Mouse (Mus musculus) midbrain, embryonic 12.5 days (tissue): ENCODE results near the gene Fhl2. TPM values are rescaled to one million over a fixed set of nuclear protein-coding genes. Genes with fewer than 3 reads are reported as not detected.
"Not testable (repeated sequence)": the region's sequence is repeated elsewhere in the genome, so short reads cannot be mapped to it uniquely, and the experiment has no call there.

Experiments
- ATAC-seq: fragments of 200-750 bp; cut with Nextera tagmentation; 2 replicates; pipeline ENCODE4 v1.8.0; 2017; ENCODE audit warnings: low read depth, moderate TSS enrichment, moderate library complexity; ENCODE audit not compliant: low FRiP score
- H3K27ac ChIP-seq: fragments of 300-500 bp; sonication (generic); replicated peaks from 2 replicates; pipeline ENCODE4 v1.5.1; 2016; ENCODE audit warnings: mild to moderate bottlenecking
- H3K27me3 ChIP-seq: fragments of 300-500 bp; sonication (generic); 2 replicates; pipeline ENCODE4 v1.6.1; 2016; ENCODE audit warnings: mild to moderate bottlenecking
- H3K36me3 ChIP-seq: fragments of 300-500 bp; sonication (generic); 2 replicates; pipeline ENCODE4 v1.6.1; 2016
- H3K4me1 ChIP-seq: fragments of 300-500 bp; sonication (generic); 2 replicates; pipeline ENCODE4 v1.6.1; 2016
- H3K4me2 ChIP-seq: fragments of 300-500 bp; sonication (generic); replicated peaks from 2 replicates; pipeline ENCODE4 v1.6.1; 2016; ENCODE audit warnings: mild to moderate bottlenecking, moderate library complexity
- H3K4me3 ChIP-seq: fragments of 300-500 bp; sonication (generic); 2 replicates; pipeline ENCODE4 v1.5.1; 2016; ENCODE audit warnings: mild to moderate bottlenecking
- H3K9ac ChIP-seq: fragments of 300-500 bp; sonication (generic); replicated peaks from 2 replicates; pipeline ENCODE4 v1.6.1; 2016; ENCODE audit warnings: mild to moderate bottlenecking, moderate library complexity
- H3K9me3 ChIP-seq: fragments of 300-500 bp; sonication (generic); 2 replicates; pipeline ENCODE4 v1.6.1; 2016; ENCODE audit warnings: mild to moderate bottlenecking
- WGBS: fragments of 180-500 bp; shearing (Covaris S2); methylation state at CpG from one replicate; pipeline ENCODE4 v1.1.7; 2016; 5-methylcytosine and 5-hydroxymethylcytosine counted together
- polyA plus RNA-seq: library from polyadenylated mRNA; unstranded; fragments of >200 nt; fragmentation: Nextera tagmentation; extraction: Ambion mirVana; gene quantifications from 2 replicates; pipeline ENCODE4 v1.2.1, GENCODE M21; 2016

Gene Fhl2
- polyA plus RNA-seq, 1 experiment from 2014 or later, result 7.9 TPM

DNA sequence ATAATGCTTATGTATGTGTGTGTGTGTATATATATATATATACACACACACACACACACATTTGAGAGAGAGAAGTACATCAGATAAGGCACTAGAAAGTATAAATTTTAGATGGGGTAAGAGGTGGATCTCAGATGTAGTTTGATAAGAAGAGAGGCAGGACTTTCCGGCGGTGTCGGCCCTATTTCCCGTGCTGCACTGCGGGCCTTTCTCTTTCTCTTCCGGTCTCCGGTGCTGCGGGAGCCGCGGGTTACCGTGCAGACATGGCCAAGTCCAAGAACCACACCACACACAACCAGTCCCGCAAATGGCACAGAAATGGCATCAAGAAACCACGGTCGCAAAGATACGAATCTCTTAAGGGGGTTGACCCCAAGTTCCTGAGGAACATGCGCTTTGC, 7.9 kb downstream of the Fhl2 start:
- 98% methylated on average over 14 of the region's 16 CpGs for WGBS

DNA sequence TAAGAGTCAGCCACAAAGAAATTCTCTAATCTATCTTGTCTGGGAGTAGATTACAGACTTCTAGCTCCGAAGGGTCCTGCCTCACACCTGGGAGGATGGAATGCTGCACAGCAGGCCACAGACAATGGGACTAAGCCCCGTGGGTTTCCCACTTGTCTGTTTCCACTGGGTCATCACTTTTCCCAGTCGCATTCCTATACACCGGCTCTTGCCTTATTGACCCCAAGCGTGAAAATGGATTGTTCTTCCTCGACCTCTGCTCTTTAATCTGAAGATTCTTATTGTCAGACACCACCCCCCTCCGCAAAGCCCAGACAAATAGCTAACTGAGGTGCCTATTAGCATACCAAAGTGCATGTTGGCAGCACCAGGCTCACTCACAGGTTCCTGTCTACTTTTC, 10.4 kb downstream of the Fhl2 start:
- no peak overlapping the region for H3K27ac ChIP-seq
- WGBS, result 2% methylated on average over 7 of the region's 7 CpGs

More for the DNA sequence above, 7.9 kb downstream of the Fhl2 start:
- ATAC-seq, H3K27me3 ChIP-seq, H3K36me3 ChIP-seq, H3K4me1 ChIP-seq, H3K27ac ChIP-seq, H3K4me3 ChIP-seq, H3K4me2 ChIP-seq, H3K9ac ChIP-seq, H3K9me3 ChIP-seq: not testable (repeated sequence)

DNA sequence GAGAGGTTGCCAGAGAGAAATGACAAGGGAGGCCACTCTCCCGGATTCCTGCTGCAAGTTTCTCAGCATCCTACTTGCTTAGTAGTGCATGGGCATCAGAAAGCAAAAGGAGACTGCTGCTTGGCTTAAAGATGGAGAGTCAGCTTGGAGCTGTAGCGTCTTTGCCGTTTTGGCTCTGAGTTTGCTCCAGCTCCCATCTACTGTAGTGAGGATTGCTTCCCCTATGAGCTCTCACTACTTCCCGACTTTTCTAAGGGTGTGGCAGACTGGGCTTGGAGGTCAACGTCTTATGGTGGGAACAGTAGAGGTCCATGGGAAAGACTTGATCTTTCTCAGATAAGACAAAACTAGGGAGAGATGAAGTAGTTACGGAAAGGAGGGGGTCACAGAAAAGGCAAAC, 15.9 kb downstream of the Fhl2 start:
- WGBS, result 84% methylated on average over 6 of the region's 6 CpGs
- Histone ChIP-seq H3K36me3 (no peaks in the 10 kb centered on the region), H3K27ac (no peak overlapping the region), H3K9me3 (no peaks in the 10 kb centered on the region), H3K4me2 (no peak overlapping the region), H3K4me3 (no peak overlapping the region), H3K4me1 (no peaks in the 10 kb centered on the region), H3K27me3 (no peaks in the 10 kb centered on the region), H3K9ac (no peak overlapping the region)
- no peak for ATAC-seq

More for the DNA sequence above, 10.4 kb downstream of the Fhl2 start:
- Histone ChIP-seq H3K36me3 (no peaks in the 10 kb centered on the region), H3K4me2 (no peak overlapping the region), H3K4me3 (no peak overlapping the region), H3K4me1 (no peaks in the 10 kb centered on the region), H3K27me3 (no peaks in the 10 kb centered on the region), H3K9ac (no peak overlapping the region), H3K9me3 (no peaks in the 10 kb centered on the region)
- no peak for ATAC-seq

DNA sequence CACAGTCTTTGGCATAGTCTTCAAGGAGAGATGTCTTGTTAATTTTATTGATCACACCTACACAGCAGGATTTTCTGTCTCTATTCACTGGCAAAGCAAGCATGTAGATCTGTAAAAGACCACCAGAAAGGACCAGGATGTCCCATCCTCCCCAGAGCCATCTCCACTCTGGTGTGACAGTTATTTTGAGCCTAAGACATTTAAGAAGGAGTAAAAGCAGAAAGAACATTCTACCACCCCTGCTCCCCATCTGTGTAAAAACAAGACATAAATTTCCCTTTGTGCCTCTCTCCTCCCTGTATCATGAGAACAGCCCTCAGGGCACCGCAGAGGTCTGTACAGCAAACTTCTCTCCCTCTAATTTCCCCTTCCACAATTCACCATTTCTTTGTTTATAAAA, 18.0 kb downstream of the Fhl2 start:
- H3K4me3 ChIP-seq, result no peak overlapping the region
- H3K9me3 ChIP-seq, result no peaks in the 10 kb centered on the region
- H3K27ac ChIP-seq, result no peak overlapping the region
- H3K4me2 ChIP-seq, result no peak overlapping the region
- 90% methylated on average over 1 of the region's 1 CpGs for WGBS
- no peaks in the 10 kb centered on the region for H3K36me3 ChIP-seq
- H3K9ac ChIP-seq, result no peak overlapping the region
- no peaks in the 10 kb centered on the region for H3K4me1 ChIP-seq
- ATAC-seq, result no peak
- no peaks in the 10 kb centered on the region for H3K27me3 ChIP-seq

DNA sequence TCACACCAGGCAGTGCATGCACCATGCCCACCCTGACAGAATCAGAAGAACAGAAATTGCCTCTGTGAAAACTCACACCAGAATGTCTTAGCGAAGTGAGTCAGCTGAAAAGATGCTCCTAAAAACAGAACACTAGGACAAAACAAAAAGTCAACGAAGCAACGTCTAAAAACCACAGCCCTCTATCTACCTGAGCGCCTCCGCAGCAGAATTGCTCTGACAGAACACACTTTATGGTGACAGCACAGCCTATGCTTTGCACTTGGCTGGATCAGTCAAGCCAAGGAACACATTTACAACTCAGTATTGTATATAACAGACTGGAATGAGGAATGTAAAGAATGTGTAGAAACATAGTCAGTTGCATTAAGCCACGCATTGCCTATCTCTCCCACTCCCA, 18.4 kb downstream of the Fhl2 start:
- H3K27me3 ChIP-seq, result no peaks in the 10 kb centered on the region
- H3K9ac ChIP-seq, result no peak overlapping the region
- H3K4me3 ChIP-seq, result no peak overlapping the region
- no peak overlapping the region for H3K4me2 ChIP-seq
- no peaks in the 10 kb centered on the region for H3K36me3 ChIP-seq
- WGBS, result 89% methylated on average over 6 of the region's 6 CpGs
- no peaks in the 10 kb centered on the region for H3K4me1 ChIP-seq
- H3K27ac ChIP-seq, result no peak overlapping the region
- ATAC-seq, result no peak
- no peaks in the 10 kb centered on the region for H3K9me3 ChIP-seq

DNA sequence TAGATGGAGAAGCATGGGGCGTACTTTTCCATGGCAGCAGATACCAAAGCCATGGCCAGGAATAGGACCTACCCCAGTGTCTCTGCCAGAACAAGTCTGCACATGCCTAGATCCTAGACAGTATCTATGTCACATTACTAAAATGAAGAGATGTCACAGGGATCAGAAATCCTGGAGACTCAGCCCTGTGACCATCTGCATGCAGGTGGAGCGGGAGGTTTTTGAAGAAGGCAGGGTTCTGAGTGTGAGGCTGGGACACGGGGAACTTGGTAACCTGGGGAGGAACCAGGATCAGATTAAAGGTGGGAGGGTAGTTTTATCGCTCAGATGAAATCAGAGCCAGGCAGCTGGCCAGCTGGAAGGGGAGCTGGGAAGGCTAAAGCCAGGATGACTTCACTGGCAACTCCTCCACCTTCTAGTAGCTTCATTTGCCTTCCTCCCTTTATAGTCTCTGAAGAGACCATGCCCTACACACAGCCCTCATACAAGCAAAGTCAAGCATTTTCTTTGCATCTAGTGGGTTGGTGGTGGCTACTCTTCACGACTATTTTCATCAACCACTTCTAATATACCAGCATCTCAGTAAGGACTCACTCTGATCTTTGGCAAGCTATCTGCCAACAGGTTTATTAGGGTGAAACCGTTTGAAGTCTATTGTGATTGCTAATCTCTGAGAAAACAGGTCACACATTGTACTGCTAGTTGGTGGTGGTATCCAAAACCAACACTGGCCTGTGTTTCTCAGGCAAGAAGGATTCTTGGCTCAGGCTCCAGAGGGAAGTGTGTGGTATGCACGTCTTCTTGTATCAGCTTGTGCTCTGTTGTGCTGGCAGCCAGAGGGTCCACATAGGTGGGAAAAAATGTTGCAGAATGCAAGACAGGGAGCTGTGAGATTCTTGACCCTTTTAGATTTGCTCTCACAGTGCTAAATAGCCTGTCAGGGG, 23.2 kb downstream of the Fhl2 start:
- 80% methylated on average over 7 of the region's 7 CpGs for WGBS
- no peaks in the 10 kb centered on the region for H3K36me3 ChIP-seq
- no peaks in the 10 kb centered on the region for H3K4me1 ChIP-seq
- H3K27me3 ChIP-seq, result no peaks in the 10 kb centered on the region
- no peak for ATAC-seq
- no peaks in the 10 kb centered on the region for H3K9me3 ChIP-seq
- H3K9ac ChIP-seq, result no peak overlapping the region
- H3K4me3 ChIP-seq, result no peak overlapping the region
- no peak overlapping the region for H3K4me2 ChIP-seq
- no peak overlapping the region for H3K27ac ChIP-seq

DNA sequence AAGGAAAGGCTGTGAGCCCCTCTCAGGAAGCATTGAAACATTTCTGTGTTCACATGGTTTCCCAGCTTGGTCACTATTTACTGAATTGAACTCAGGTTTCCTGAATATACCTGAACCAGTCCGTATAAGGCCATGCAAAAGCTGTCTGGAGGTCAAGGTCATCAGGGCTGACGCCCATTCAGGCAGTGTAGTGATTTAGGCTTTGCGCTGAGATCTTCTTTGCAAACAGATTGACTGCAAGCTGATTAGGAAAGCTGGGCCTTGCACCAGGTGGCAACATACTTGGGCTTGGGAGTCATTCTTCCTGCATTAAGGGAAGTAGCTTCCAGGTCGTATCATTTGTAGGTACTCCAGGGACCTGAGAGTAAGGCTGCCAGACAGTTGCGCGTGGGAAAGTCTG, 25.0 kb downstream of the Fhl2 start:
- Histone ChIP-seq H3K36me3 (no peaks in the 10 kb centered on the region), H3K4me3 (no peak overlapping the region), H3K9me3 (no peaks in the 10 kb centered on the region), H3K9ac (no peak overlapping the region), H3K27me3 (no peaks in the 10 kb centered on the region), H3K27ac (no peak overlapping the region), H3K4me1 (no peaks in the 10 kb centered on the region), H3K4me2 (no peak overlapping the region)
- 86% methylated on average over 6 of the region's 6 CpGs for WGBS
- ATAC-seq, result no peak

DNA sequence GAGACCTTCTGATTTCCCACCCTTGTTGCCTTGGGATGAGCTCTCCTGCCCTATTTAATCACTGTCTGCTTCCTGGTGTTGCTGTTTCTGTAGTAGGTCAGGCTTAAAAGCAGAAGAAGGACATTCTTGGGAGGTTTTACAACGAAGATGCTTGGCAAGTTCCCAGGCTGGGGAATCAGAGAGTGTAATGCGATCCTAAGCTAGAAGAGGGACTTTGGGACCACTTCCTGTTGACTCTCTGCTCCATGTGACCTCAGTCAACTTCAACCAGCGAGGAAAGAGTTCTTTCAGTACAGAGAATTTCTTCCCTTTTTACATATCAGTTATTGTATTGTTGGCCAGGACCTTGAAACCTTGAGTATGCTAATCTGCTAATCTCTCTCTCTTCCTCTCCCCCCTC, 25.7 kb downstream of the Fhl2 start:
- Histone ChIP-seq H3K9ac (no peak overlapping the region), H3K9me3 (no peaks in the 10 kb centered on the region), H3K27me3 (no peaks in the 10 kb centered on the region), H3K36me3 (no peaks in the 10 kb centered on the region), H3K4me1 (no peaks in the 10 kb centered on the region), H3K4me3 (no peak overlapping the region), H3K27ac (no peak overlapping the region), H3K4me2 (no peak overlapping the region)
- WGBS, result 56% methylated on average over 3 of the region's 3 CpGs
- ATAC-seq, result no peak

DNA sequence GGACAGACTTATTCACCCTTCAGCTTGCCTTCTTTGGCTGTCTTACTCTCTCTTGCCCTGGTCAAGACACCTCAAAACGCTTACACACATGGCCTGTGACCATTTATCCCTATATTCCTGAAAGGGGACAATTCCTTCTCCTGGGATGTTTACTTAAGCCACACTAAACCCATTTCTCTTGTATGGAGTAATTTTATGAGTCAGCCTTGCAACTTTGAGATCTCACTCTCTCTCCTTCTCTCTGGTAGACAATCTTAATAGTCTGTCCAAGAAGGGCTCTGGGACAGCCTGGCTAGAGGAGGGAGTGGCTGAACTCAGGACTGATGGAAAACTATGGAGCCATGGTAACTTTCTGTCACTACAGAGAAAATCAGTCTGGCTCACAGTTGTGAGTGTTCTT, 27.1 kb downstream of the Fhl2 start:
- no peak for ATAC-seq
- Histone ChIP-seq H3K27ac (no peak overlapping the region), H3K9ac (no peak overlapping the region), H3K4me3 (no peak overlapping the region), H3K4me1 (no peaks in the 10 kb centered on the region), H3K9me3 (no peaks in the 10 kb centered on the region), H3K27me3 (no peaks in the 10 kb centered on the region), H3K4me2 (no peak overlapping the region), H3K36me3 (no peaks in the 10 kb centered on the region)
- WGBS, result 86% methylated on average over 1 of the region's 1 CpGs

DNA sequence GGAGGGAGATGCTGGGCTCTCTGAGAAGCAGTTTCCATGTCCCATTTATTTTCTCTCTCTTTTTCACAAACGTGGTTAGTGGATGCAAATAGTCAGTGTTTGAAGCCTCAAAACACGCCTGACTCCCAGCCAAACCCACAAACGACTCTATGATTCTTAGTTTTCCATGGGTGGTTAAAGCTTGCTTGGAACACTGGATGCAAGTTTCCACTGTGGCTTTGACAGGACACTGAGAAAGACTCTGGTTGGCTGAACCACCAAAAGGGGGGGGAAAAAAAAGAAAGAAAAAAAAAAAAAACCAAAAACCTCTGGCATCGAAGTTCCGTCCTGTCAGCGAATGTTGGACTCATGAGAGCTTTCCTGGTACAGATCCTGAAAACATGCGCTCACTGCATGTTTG, 27.6 kb downstream of the Fhl2 start:
- Histone ChIP-seq H3K27ac (no peak overlapping the region), H3K9me3 (no peaks in the 10 kb centered on the region), H3K9ac (no peak overlapping the region), H3K4me3 (no peak overlapping the region), H3K36me3 (no peaks in the 10 kb centered on the region), H3K4me1 (no peaks in the 10 kb centered on the region), H3K27me3 (no peaks in the 10 kb centered on the region), H3K4me2 (no peak overlapping the region)
- ATAC-seq, result no peak
- WGBS, result 83% methylated on average over 7 of the region's 7 CpGs

DNA sequence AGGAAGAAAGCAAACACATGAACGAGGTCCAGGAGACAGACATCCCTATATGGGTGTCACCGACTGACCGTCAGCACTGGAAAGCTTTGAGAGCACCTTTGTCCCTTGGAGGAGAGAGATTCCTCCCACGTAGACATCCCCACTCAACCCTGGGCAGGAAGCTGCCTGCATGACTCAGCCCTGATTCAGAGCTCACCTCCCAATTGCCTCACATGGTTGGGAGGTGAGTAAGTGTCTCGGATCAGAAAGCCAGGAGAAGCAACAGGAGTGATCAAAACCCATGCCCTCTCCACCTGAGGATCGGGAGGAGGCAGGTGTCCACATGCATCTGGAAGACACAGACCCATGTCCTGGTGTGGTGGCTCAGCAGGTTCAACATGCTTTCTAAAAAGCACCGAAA, 28.2 kb downstream of the Fhl2 start:
- Histone ChIP-seq H3K27ac (no peak overlapping the region), H3K36me3 (no peaks in the 10 kb centered on the region), H3K9ac (no peak overlapping the region), H3K9me3 (no peaks in the 10 kb centered on the region), H3K4me2 (no peak overlapping the region), H3K4me3 (no peak overlapping the region), H3K27me3 (no peaks in the 10 kb centered on the region), H3K4me1 (no peaks in the 10 kb centered on the region)
- ATAC-seq, result no peak
- 88% methylated on average over 7 of the region's 7 CpGs for WGBS

DNA sequence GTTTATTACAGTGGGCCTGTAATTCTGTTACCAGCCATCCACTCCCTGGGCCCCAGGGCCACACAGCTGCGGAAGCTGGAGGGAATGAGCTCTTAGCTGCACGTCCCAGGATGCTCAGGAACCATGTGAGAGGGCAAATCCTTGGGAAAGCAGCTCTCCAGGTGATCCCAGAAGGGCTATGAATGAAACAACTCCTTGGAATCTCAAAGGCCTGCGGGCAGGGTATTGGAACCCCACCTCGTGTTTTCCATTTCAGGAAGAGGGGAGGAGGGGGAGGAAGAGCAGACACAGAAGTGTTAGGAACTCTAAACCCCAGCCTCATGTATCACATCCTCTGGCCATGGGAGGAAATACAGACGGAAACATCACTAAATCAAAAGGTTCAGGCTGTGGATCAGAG, 28.8 kb downstream of the Fhl2 start:
- Histone ChIP-seq H3K9me3 (no peaks in the 10 kb centered on the region), H3K9ac (no peak overlapping the region), H3K4me1 (no peaks in the 10 kb centered on the region), H3K27me3 (no peaks in the 10 kb centered on the region), H3K4me2 (no peak overlapping the region), H3K36me3 (no peaks in the 10 kb centered on the region), H3K4me3 (no peak overlapping the region), H3K27ac (no peak overlapping the region)
- 46% methylated on average over 5 of the region's 5 CpGs for WGBS
- no peak for ATAC-seq

DNA sequence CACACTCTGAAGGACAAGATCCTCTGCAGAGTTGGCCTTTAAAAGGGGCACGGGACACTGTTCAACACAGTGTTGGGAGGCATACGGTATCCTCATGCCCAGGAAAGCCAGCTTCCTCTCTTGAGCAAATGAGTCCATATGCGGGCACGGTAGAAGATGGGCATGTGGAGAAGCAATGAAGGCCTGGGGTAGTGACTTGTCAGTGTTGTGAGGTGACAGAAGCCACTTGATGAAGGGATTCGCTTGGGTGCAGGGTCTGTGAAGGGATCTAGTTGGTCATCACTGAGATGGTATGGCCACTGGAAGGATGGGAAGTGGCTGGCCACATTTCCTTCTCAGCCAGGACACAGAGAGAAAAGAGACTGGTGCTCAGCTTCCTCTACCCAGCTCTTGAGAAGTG, 32.2 kb downstream of the Fhl2 start:
- Histone ChIP-seq H3K4me1 (no peaks in the 10 kb centered on the region), H3K9me3 (no peaks in the 10 kb centered on the region), H3K27ac (no peak overlapping the region), H3K36me3 (no peaks in the 10 kb centered on the region), H3K4me3 (no peak overlapping the region), H3K27me3 (peaks cover 9% of the 10 kb centered on the region), H3K9ac (no peak overlapping the region), H3K4me2 (no peak overlapping the region)
- WGBS, result 93% methylated on average over 5 of the region's 5 CpGs
- ATAC-seq, result no peak
